Mouse (Mus musculus): ENCODE results near the gene Zic5. TPM values are rescaled to one million over a fixed set of nuclear protein-coding genes. Genes with fewer than 3 reads are reported as not detected.

Gene Zic5
- polyA plus RNA-seq, 1 experiment: 24.9 TPM

GRCm38 (mm10) chr14:122490441-122491328, 25.2 kb upstream of the Zic5 start, which contains the start of gene Gm10837:
TSS of gene Gm10837 (plus strand) at chr14:122490586.
- H3K27ac ChIP-seq (ENCODE audit: control insufficient read depth, insufficient read depth, low read depth, low read length): no peak within 1 kb of the TSS

GRCm38 (mm10) chr14:122489686-122490414, 24.4 kb upstream of the Zic5 start:
- Histone ChIP-seq H3K4me3 (ENCODE audit: control insufficient read depth, low read depth, low read length) (no peak overlapping the region), H3K27ac (ENCODE audit: control insufficient read depth, insufficient read depth, low read depth, low read length) (no peak overlapping the region)
- TF ChIP-seq CTCF (IDR thresholded peaks at IDR 0.05; ENCODE audit: control insufficient read depth, insufficient read depth, insufficient replicate concordance, low read depth, low read length) (no peak), POLR2A (IDR thresholded peaks at IDR 0.05; ENCODE audit: control insufficient read depth, low read depth, low read length) (no peak)

More at GRCm38 (mm10) chr14:122490441-122491328, 25.2 kb upstream of the Zic5 start, which contains the start of gene Gm10837:
- TF ChIP-seq POLR2A (IDR thresholded peaks at IDR 0.05; ENCODE audit: control insufficient read depth, low read depth, low read length): no peak
- no peak for TF ChIP-seq CTCF (IDR thresholded peaks at IDR 0.05; ENCODE audit: control insufficient read depth, insufficient read depth, insufficient replicate concordance, low read depth, low read length)
- Histone ChIP-seq H3K4me1 (ENCODE audit: control insufficient read depth, insufficient read depth, low read length) (peaks cover 10% of the 10 kb centered on the region), H3K27me3 (ENCODE audit: control insufficient read depth, insufficient read depth, low read length) (0 out of 2 replicates have a peak, but pooled peaks cover 2% of the 10 kb centered on the region), H3K36me3 (ENCODE audit: control insufficient read depth, insufficient read depth, low read length) (no peaks in the 10 kb centered on the region), H3K4me3 (ENCODE audit: control insufficient read depth, low read depth, low read length) (peak within 1 kb of the TSS; percentile 48)

GRCm38 (mm10) chr14:122489041-122489440, 23.6 kb upstream of the Zic5 start:
- H3K27me3 ChIP-seq (ENCODE audit: control insufficient read depth, insufficient read depth, low read length): peaks cover 3% of the 10 kb centered on the region; the same call in 1 of the 2 replicates
- H3K27ac ChIP-seq (ENCODE audit: control insufficient read depth, insufficient read depth, low read depth, low read length): no peak overlapping the region
- peaks cover 10% of the 10 kb centered on the region for H3K4me1 ChIP-seq (ENCODE audit: control insufficient read depth, insufficient read depth, low read length)
- no peak overlapping the region for H3K4me3 ChIP-seq (ENCODE audit: control insufficient read depth, low read depth, low read length)
- no peaks in the 10 kb centered on the region for H3K36me3 ChIP-seq (ENCODE audit: control insufficient read depth, insufficient read depth, low read length)
- TF ChIP-seq POLR2A (IDR thresholded peaks at IDR 0.05; ENCODE audit: control insufficient read depth, low read depth, low read length) (no peak), CTCF (IDR thresholded peaks at IDR 0.05; ENCODE audit: control insufficient read depth, insufficient read depth, insufficient replicate concordance, low read depth, low read length) (no peak)

More at GRCm38 (mm10) chr14:122489686-122490414, 24.4 kb upstream of the Zic5 start:
- peaks cover 3% of the 10 kb centered on the region; the same call in 1 of the 2 replicates for H3K27me3 ChIP-seq (ENCODE audit: control insufficient read depth, insufficient read depth, low read length)
- peaks cover 10% of the 10 kb centered on the region for H3K4me1 ChIP-seq (ENCODE audit: control insufficient read depth, insufficient read depth, low read length)
- H3K36me3 ChIP-seq (ENCODE audit: control insufficient read depth, insufficient read depth, low read length): no peaks in the 10 kb centered on the region

GRCm38 (mm10) chr14:122487366-122487765, 21.9 kb upstream of the Zic5 start:
- Histone ChIP-seq H3K27ac (ENCODE audit: control insufficient read depth, insufficient read depth, low read depth, low read length) (no peak overlapping the region), H3K4me1 (ENCODE audit: control insufficient read depth, insufficient read depth, low read length) (peaks cover 10% of the 10 kb centered on the region), H3K36me3 (ENCODE audit: control insufficient read depth, insufficient read depth, low read length) (no peaks in the 10 kb centered on the region), H3K4me3 (ENCODE audit: control insufficient read depth, low read depth, low read length) (no peak overlapping the region), H3K27me3 (ENCODE audit: control insufficient read depth, insufficient read depth, low read length) (peaks cover 3% of the 10 kb centered on the region)
- TF ChIP-seq POLR2A (IDR thresholded peaks at IDR 0.05; ENCODE audit: control insufficient read depth, low read depth, low read length): no peak
- no peak for TF ChIP-seq CTCF (IDR thresholded peaks at IDR 0.05; ENCODE audit: control insufficient read depth, insufficient read depth, insufficient replicate concordance, low read depth, low read length)

GRCm38 (mm10) chr14:122486611-122487010, 21.1 kb upstream of the Zic5 start:
- Histone ChIP-seq H3K27me3 (ENCODE audit: control insufficient read depth, insufficient read depth, low read length) (peaks cover 3% of the 10 kb centered on the region), H3K36me3 (ENCODE audit: control insufficient read depth, insufficient read depth, low read length) (no peaks in the 10 kb centered on the region), H3K27ac (ENCODE audit: control insufficient read depth, insufficient read depth, low read depth, low read length) (no peak overlapping the region), H3K4me3 (ENCODE audit: control insufficient read depth, low read depth, low read length) (no peak overlapping the region), H3K4me1 (ENCODE audit: control insufficient read depth, insufficient read depth, low read length) (peaks cover 10% of the 10 kb centered on the region)
- TF ChIP-seq CTCF (IDR thresholded peaks at IDR 0.05; ENCODE audit: control insufficient read depth, insufficient read depth, insufficient replicate concordance, low read depth, low read length): no peak
- TF ChIP-seq POLR2A (IDR thresholded peaks at IDR 0.05; ENCODE audit: control insufficient read depth, low read depth, low read length): no peak

- Histone ChIP-seq H3K4me3 (ENCODE audit: control insufficient read depth, low read depth, low read length) (no peak overlapping the region), H3K36me3 (ENCODE audit: control insufficient read depth, insufficient read depth, low read length) (no peaks in the 10 kb centered on the region), H3K4me1 (ENCODE audit: control insufficient read depth, insufficient read depth, low read length) (peaks cover 5% of the 10 kb centered on the region), H3K27me3 (ENCODE audit: control insufficient read depth, insufficient read depth, low read length) (peaks cover 3% of the 10 kb centered on the region), H3K27ac (ENCODE audit: control insufficient read depth, insufficient read depth, low read depth, low read length) (no peak overlapping the region)
- no peak for TF ChIP-seq CTCF (IDR thresholded peaks at IDR 0.05; ENCODE audit: control insufficient read depth, insufficient read depth, insufficient replicate concordance, low read depth, low read length)
- TF ChIP-seq POLR2A (IDR thresholded peaks at IDR 0.05; ENCODE audit: control insufficient read depth, low read depth, low read length): no peak
These were observed 20.2 kb upstream of the Zic5 start for GRCm38 (mm10) chr14:122485635-122486181.
